Mouse (Mus musculus) stomach, postnatal 0 days (tissue): ENCODE results near the gene Cacna2d3.

Experiments
- CTCF ChIP-seq: IDR thresholded peaks from 2 replicates; pipeline ENCODE4 v1.5.1; 2016; ENCODE audit warnings: antibody characterized with exemption, low read depth, mild to moderate bottlenecking, moderate library complexity
- EP300 ChIP-seq: optimal IDR thresholded peaks from 2 replicates; pipeline ENCODE3; 2016; ENCODE audit warnings: antibody characterized with exemption

- TF ChIP-seq CTCF (peak; percentile 77), EP300 (no peak)
Observed at GRCm38 (mm10) chr14:29110351-29111091, 611.1 kb downstream of the Cacna2d3 start.
